Comparison of ENCODE assay signal across 14 mouse cellular contexts in genomic region chr13:55899501-55900189, GRCm38 (mm10).
DNase-seq lines count a peak whose midpoint lies in the region; ATAC-seq lines count a peak whose summit lies in the region.
"Had no signal": no experiment of that assay in that cellular context is flagged by ENCODE, and none has a peak within 500 bp of the region (broad histone marks: within the 10 kb centered on the region; RNA-seq: fewer than 3 reads in every experiment).

No protein-coding gene starts in this region.

- H3K36me3 ChIP-seq in forebrain, embryonic 13.5 days (ENCODE audit: poor library complexity, severe bottlenecking), result no peaks in the 10 kb centered on the region
- H3K36me3 ChIP-seq in limb, embryonic 11.5 days (ENCODE audit: control insufficient read depth, insufficient read depth, low read length), result no peaks in the 10 kb centered on the region
- no peaks in the 10 kb centered on the region for H3K36me3 ChIP-seq in heart, embryonic 12.5 days
- H3K36me3 ChIP-seq: liver, embryonic 12.5 days; lung, embryonic 15.5 days had no signal

- intact Hi-C loops in left cerebral cortex, postnatal 4 days (cut with DNase I), result no loop called here
- intact Hi-C loops in left cerebral cortex, postnatal 14 days (cut with DNase I), result no loop called here

- H3K9me3 ChIP-seq in forebrain, embryonic 13.5 days (replicated peaks), result no peaks in the 10 kb centered on the region
- H3K9me3 ChIP-seq in limb, embryonic 11.5 days (ENCODE audit: control insufficient read depth, low read length), result no peaks in the 10 kb centered on the region
- H3K9me3 ChIP-seq in heart, embryonic 12.5 days (replicated peaks), result no peaks in the 10 kb centered on the region
- H3K9me3 ChIP-seq: liver, embryonic 12.5 days; lung, embryonic 15.5 days had no signal

- no peak overlapping the region for H3K4me2 ChIP-seq in forebrain, embryonic 13.5 days
- H3K4me2 ChIP-seq in limb, embryonic 11.5 days (ENCODE audit: low read depth, severe bottlenecking), result no peak overlapping the region
- no peak overlapping the region for H3K4me2 ChIP-seq in heart, embryonic 12.5 days
- H3K4me2 ChIP-seq: heart, embryonic 11.5 days; liver, embryonic 12.5 days; lung, embryonic 15.5 days had no signal

- ATAC-seq in forebrain, embryonic 13.5 days, result peak; percentile 63
- no peak for ATAC-seq in limb, embryonic 11.5 days (ENCODE audit: insufficient number of reproducible peaks, low FRiP score, low TSS enrichment, low read depth)
- no peak for ATAC-seq in heart, embryonic 12.5 days (ENCODE audit: insufficient number of reproducible peaks, low FRiP score)
- ATAC-seq: liver, embryonic 12.5 days had no signal

- H3K27ac ChIP-seq in forebrain, embryonic 13.5 days, result no peak overlapping the region
- H3K27ac ChIP-seq in limb, embryonic 11.5 days (replicated peaks; ENCODE audit: low read depth, low read length), result peak overlapping the region; percentile 52; the same call in 1 of the 2 replicates
- no peak overlapping the region for H3K27ac ChIP-seq in heart, embryonic 12.5 days (ENCODE audit: poor library complexity, severe bottlenecking)
- H3K27ac ChIP-seq: liver, embryonic 12.5 days; lung, embryonic 15.5 days had no signal

- 0 out of 2 replicates have a peak overlapping the region, but pooled peaks have one; percentile 40 for H3K9ac ChIP-seq in forebrain, embryonic 13.5 days
- 0 out of 2 replicates have a peak overlapping the region, but pooled peaks have one; percentile 22 for H3K9ac ChIP-seq in limb, embryonic 11.5 days (ENCODE audit: low read length)
- H3K9ac ChIP-seq in heart, embryonic 12.5 days, result no peak overlapping the region
- H3K9ac ChIP-seq: liver, embryonic 12.5 days; lung, embryonic 15.5 days had no signal

- H3K4me3 ChIP-seq in forebrain, embryonic 13.5 days, result no peak overlapping the region
- no peak overlapping the region for H3K4me3 ChIP-seq in limb, embryonic 11.5 days (ENCODE audit: low read depth, low read length)
- no peak overlapping the region for H3K4me3 ChIP-seq in heart, embryonic 12.5 days
- H3K4me3 ChIP-seq: liver, embryonic 12.5 days; lung, embryonic 15.5 days had no signal

- no peaks in the 10 kb centered on the region; the same call in 1 of the 2 replicates for H3K27me3 ChIP-seq in forebrain, embryonic 13.5 days
- no peaks in the 10 kb centered on the region for H3K27me3 ChIP-seq in limb, embryonic 11.5 days (ENCODE audit: control insufficient read depth, insufficient read depth, low read length)
- 0 out of 2 replicates have a peak, but pooled peaks cover 5% of the 10 kb centered on the region for H3K27me3 ChIP-seq in heart, embryonic 12.5 days (replicated peaks)
- H3K27me3 ChIP-seq: liver, embryonic 12.5 days had no signal

- peaks cover 29% of the 10 kb centered on the region for H3K4me1 ChIP-seq in forebrain, embryonic 13.5 days
- H3K4me1 ChIP-seq in limb, embryonic 11.5 days (ENCODE audit: control insufficient read depth, insufficient read depth, low read length), result peaks cover 17% of the 10 kb centered on the region
- H3K4me1 ChIP-seq in heart, embryonic 12.5 days (replicated peaks), result peaks cover 9% of the 10 kb centered on the region; the same call in 1 of the 2 replicates
- H3K4me1 ChIP-seq: liver, embryonic 12.5 days had no signal

- peak; percentile 56 to 69 for DNase-seq in cerebellum, postnatal 10 days
- DNase-seq in cerebellum, postnatal 36 days, result no peak
- peak; percentile 49 for DNase-seq in left cerebral cortex, postnatal 4 days
- no peak for DNase-seq in left cerebral cortex, postnatal 14 days (ENCODE audit: low spot score in 2 of 2)
- DNase-seq in limb, embryonic 11.5 days (ENCODE audit: low spot score), result peak; percentile 32
- DNase-seq in kidney, postnatal 10 days, result no peak
- DNase-seq: cerebellum, adult 11 months; kidney, adult 2 months; kidney, postnatal 36 days had no signal

- 30% methylated on average over 10 of the region's 10 CpGs for WGBS in forebrain, embryonic 13.5 days
- 46% methylated on average over 10 of the region's 10 CpGs for WGBS in limb, embryonic 11.5 days
- WGBS in heart, embryonic 12.5 days, result 78% methylated on average over 10 of the region's 10 CpGs

Comparison
In these comparisons a context has a peak if more than half of its experiments do, and no peak if none do; other contexts are left out.
1. DNase-seq: peak in cerebellum, postnatal 10 days (2 of 2), left cerebral cortex, postnatal 4 days (single experiment) and limb, embryonic 11.5 days (single experiment); none in cerebellum, postnatal 36 days (0 of 2), left cerebral cortex, postnatal 14 days (0 of 2) and kidney, postnatal 10 days (single experiment).